Mouse (Mus musculus) liver, embryonic 14 days (tissue): ENCODE measurements around the gene Gm7075. TPM values are rescaled to one million over a fixed set of nuclear protein-coding genes. Genes with fewer than 3 reads are reported as not detected.

Experiments
- polyA plus RNA-seq: library from polyadenylated mRNA; depleted of rRNA; stranded (reverse); fragments of >200 nt; gene quantifications from 2 replicates; pipeline ENCODE4 v1.2.3, GENCODE M21; 2012; rRNA removed

Gm7075 gene
- polyA plus RNA-seq = 0.09 and 0.12 TPM in 2 replicates

DNA sequence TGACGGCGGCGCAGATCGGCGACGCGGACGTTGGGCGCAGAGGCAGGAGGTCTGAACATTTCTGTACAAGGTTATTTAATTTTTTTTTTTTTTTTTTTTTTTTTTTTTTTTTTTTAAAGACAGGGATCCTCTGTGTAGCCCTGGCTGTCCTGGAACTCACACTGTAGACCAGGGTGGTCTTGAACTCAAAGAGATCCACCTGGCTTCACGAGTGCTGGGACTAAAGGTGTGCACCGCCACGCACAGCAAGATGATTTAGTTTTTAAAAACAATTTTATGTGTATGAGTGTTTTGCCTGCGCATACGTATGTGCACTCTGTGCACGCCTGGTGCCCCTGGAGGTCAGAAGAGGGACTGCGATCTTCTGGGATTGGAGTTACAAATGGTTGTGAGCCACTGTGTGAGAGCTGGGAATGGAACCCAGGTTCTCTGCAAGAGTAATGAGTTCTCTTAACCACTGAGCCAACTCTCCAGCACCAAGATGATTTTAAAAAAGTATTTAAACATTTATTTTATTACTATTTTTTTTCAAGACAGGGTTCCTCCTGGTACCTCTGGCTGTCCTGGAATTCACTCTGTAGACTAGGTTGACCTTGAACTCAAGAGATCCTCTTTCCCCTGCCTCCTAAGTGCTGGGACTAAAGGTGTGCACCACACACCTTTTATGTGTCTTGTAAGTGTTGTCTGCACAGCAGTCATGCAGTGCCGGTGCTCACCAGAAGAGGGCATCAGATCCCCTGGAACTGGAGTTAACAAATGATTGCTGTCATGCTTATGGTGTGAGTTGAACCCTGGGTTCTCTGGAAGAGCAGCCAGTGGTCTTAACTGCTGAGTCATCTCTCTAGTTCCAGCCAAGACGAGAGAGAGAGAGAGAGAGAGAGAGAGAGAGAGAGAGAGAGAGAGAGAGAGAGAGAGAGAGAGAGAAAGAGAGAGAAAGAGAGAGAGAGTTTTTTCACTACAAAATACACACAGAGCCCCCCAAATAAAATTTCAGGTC lies at the start of gene Gm7075:
Gm7075 (minus strand) TSS at position 51 of the 997 bp plus-strand sequence.

DNA sequence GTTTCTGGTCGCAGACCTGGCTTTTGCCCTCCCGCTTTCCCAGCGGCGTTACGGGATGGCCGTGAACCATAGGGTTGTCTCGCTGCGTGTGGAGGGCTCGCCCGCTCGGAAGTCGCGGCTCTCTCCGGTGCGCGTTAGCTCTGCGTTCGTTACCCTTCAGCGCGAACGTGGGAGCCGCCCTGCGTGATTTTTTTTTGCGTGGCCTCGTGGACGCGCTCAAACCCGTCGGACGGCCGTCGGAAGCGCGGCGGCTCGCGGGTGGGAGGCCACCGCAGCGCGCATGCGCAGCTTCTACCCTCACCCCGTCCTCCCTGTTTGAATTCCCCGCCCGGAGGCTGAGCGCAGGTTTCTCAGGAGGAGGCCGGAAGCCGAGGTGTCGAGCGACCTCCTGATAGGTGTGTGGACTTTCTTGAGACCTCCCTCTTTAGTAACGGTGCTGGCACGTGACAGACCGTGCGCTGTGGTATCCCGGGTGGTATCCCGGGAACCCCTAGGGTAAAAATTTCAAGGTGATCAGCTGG lies 8.3 kb upstream of the Gm7075 start, which contains the start of gene Ctnna3:
Ctnna3 (plus strand) TSS at position 314 of the 521 bp plus-strand sequence.

DNA sequence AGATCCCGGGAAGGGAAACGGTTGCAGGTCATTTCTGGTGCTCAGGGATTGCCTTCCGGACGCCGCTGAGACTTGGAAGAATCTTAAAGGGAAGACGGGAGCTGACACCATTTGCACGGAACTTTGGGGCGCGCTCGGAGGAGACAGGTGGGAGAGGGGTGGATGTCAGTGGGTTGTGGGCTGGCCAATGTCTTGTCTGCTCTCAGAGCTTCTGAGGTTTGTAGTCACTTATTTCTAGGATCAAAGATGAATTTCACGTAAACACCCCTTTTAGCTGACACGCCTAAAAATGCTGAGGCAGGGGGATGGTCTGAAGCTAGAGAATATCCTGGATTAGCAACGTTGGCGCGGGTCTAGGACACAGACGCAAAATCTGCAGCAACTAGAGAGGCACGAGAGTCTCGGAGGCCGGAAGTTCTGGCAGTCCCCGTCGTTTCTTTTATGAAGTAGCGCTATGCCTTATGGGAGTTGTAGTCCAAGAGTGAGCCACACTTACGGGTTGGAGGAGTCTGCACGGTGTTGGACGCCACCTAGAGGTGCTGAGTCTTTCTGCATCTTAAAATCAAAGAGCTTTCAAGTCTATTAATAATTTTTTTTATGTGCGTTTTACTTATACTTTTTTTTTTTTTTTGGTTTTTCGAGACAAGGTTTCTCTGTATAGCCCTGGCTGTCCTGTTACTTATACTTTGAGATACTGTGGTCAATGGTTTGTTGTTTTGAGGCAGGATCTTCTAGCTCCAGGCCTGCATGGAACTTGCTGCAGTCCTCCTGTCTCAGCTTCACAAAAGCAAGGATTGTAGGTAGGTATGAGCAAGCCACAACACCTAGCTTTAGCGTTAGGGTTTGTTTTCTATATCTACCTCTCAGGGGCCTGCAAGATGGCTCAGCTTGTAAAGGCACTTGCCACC lies 39.0 kb downstream of the Gm7075 start, which contains the start of gene Dnajc12:
Dnajc12 (plus strand) TSS at position 72 of the 908 bp plus-strand sequence.

DNA sequence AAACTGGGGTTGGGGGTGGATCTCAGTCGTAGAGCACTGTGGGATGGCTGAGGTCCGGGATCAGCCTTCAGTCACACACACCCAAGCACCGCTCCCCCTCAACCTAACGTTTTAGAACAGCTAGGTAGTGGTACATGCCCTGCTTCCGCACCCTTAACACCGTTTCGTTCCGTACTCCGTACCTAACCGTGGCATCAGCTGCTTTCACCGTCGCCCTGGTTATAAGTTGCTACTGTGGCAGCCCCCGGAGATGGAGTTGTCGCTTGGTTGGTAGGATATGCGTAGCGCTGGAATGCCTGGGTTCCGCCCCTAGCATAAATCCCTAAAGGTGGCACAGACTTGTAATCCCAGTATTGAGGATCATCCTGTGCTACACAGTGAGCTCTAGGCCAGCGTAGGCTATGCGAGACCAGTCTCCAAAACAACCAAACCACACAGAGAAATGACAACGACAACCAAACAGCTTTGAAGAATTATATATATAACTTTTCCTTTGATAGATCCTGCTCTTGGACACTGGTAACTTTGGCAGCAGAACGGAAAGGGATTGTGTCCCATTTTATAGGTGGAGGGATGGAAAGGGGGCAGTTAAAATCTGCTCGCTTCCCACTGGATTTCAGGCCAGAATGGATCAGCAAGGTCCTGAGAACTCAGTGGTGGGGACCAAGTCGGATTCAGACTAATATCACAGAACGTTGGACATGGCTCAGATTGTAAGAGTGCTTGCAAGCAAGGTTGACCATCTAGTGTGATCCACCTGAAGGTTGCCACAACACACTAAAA lies 39.9 kb downstream of the Gm7075 start, which contains the start of gene Sirt1:
Sirt1 (minus strand) TSS at position 207 of the 783 bp plus-strand sequence.

Other genes starting within 250 kb of the Gm7075 start
- gene Mypn, start 217.8 kb downstream of the Gm7075 start, polyA plus RNA-seq = 0.03 and 0.14 TPM in 2 replicates
- gene Herc4, start 178.0 kb downstream of the Gm7075 start, polyA plus RNA-seq = 21.7 and 23.5 TPM in 2 replicates
- gene Sirt1, start 40.1 kb downstream of the Gm7075 start, polyA plus RNA-seq = 8.7 and 9.6 TPM in 2 replicates
- 9.1 and 9.6 TPM in 2 replicates for gene Dnajc12, start 39.3 kb downstream of the Gm7075 start, polyA plus RNA-seq
- 0.01 and 0.06 TPM in 2 replicates for gene Ctnna3, start 8.3 kb upstream of the Gm7075 start, polyA plus RNA-seq